ENCODE assay signal across 26 mouse cellular contexts in the genomic region with DNA sequence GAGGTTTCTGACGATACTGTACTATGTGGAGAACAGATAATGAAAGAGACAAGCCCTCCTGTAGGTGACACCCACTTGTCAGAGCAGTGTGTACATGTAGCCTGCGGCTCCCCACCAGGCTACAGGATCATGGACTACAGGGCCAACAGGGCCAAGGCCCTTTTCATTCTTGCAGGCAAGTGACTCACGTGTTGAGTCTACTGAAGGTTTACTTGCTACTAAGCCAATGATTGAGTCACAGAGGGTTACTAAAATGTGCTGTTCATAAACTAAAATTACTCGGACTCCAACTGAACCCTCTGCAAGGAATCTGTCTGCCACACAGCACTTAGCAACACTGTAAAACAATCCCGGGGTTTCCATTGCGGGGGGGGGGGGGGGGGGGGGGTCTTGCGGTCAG. TPM values are rescaled to one million over a fixed set of nuclear protein-coding genes. Genes with fewer than 3 reads are reported as not detected.
DNase-seq lines count a peak whose midpoint lies in the region; TF ChIP-seq lines count a peak whose summit lies in the region.
"Had no signal": no experiment of that assay in that cellular context is flagged by ENCODE, and none has a peak within 500 bp of the region (broad histone marks: within the 10 kb centered on the region; RNA-seq: fewer than 3 reads in every experiment).

No protein-coding gene starts in this region.

- DNase-seq in 3134 (ENCODE audit: extremely low read depth, insufficient read length, low spot score) = peak; percentile 30
- peak; percentile 74 for DNase-seq in 3T3-L1 (ENCODE audit: low read depth, low spot score)
- DNase-seq in adrenal gland, postnatal 10 days = peak; percentile 22
- DNase-seq in layer of hippocampus, adult 11-12 months (ENCODE audit: low spot score) = no peak
- no peak for DNase-seq in left cerebral cortex, adult 9 months (ENCODE audit: low spot score in 2 of 2)
- no peak for DNase-seq in natural killer cell, adult 2 months (ENCODE audit: low spot score in 2 of 2)
- DNase-seq: cerebellum, adult 11-12 months; cerebellum, adult 9-11 months; embryo, embryonic 11 days; forebrain, postnatal 0 days; heart, adult 2 months; heart, postnatal 14 days; kidney, adult 18-20 months; layer of hippocampus, adult 9-11 months; right cerebral cortex, postnatal 25 days; thymus, postnatal 4 days had no signal

- H3K36me3 ChIP-seq in myocyte (ENCODE audit: control insufficient read depth, insufficient read depth) = no peaks in the 10 kb centered on the region
- H3K36me3 ChIP-seq: embryonic facial prominence, embryonic 12.5 days; forebrain, embryonic 10.5 days; G1E; heart, embryonic 13.5 days; hindbrain, embryonic 10.5 days; hindbrain, embryonic 15.5 days; limb, embryonic 13.5 days; midbrain, embryonic 13.5 days had no signal

- no peaks in the 10 kb centered on the region for H3K27me3 ChIP-seq in myocyte (ENCODE audit: control insufficient read depth, insufficient read depth, insufficient read length)
- H3K27me3 ChIP-seq: embryonic facial prominence, embryonic 12.5 days; heart, embryonic 13.5 days; hindbrain, embryonic 15.5 days; limb, embryonic 13.5 days; midbrain, embryonic 13.5 days had no signal

- peak overlapping the region; percentile 5 for H3K4me2 ChIP-seq in myocyte (ENCODE audit: low read depth)
- H3K4me2 ChIP-seq: embryonic facial prominence, embryonic 12.5 days; heart, embryonic 13.5 days; hindbrain, embryonic 15.5 days; limb, embryonic 13.5 days; liver, embryonic 11.5 days; midbrain, embryonic 13.5 days had no signal

- TF ChIP-seq POLR2A in myocyte (IDR thresholded peaks at IDR 0.05; ENCODE audit: insufficient read length, low read depth) = no peak

- H3ac ChIP-seq in myocyte (ENCODE audit: control insufficient read depth, insufficient read length) = no peak overlapping the region

- H3K79me2 ChIP-seq in myocyte (ENCODE audit: control insufficient read depth, insufficient read depth) = no peaks in the 10 kb centered on the region

- no peak overlapping the region for H3K4me3 ChIP-seq in myocyte
- H3K4me3 ChIP-seq: embryonic facial prominence, embryonic 12.5 days; forebrain, embryonic 10.5 days; heart, adult 2 months; heart, embryonic 13.5 days; hindbrain, embryonic 10.5 days; hindbrain, embryonic 15.5 days; limb, embryonic 13.5 days; midbrain, embryonic 13.5 days had no signal

TF ChIP-seq in myocyte, 11 proteins besides CTCF, POLR2A, EP300 and RAD21:
- TF ChIP-seq POLR2AphosphoS2 (IDR thresholded peaks at IDR 0.05; ENCODE audit: insufficient read length, low read depth) (no peak), USF1 (IDR thresholded peaks at IDR 0.05; ENCODE audit: low read depth) (no peak), MYOG (IDR thresholded peaks at IDR 0.05; ENCODE audit: control insufficient read depth in 1 of 3, insufficient read depth in 1 of 3, insufficient read length in 2 of 3, low read depth in 2 of 3) (no peak), REST (IDR thresholded peaks at IDR 0.05; ENCODE audit: insufficient read depth, insufficient read length) (no peak), MYOD1 (IDR thresholded peaks at IDR 0.05; ENCODE audit: control insufficient read depth in 1 of 3, insufficient read length in 2 of 3, low read depth in 2 of 3) (no peak), E2F4 (IDR thresholded peaks at IDR 0.05; ENCODE audit: insufficient read depth) (no peak), CEBPB (IDR thresholded peaks at IDR 0.05; ENCODE audit: insufficient read depth, poor library complexity, severe bottlenecking) (no peak), TCF3 (IDR thresholded peaks at IDR 0.05; ENCODE audit: insufficient read length, low read depth) (no peak), MAX (IDR thresholded peaks at IDR 0.05; ENCODE audit: low read depth) (no peak)
TF ChIP-seq in myocyte: peak in this region for 0.

RNA-seq across cellular contexts. Expression of a gene that starts 46.2 kb away (rescaled TPM):
- 10 to 100 TPM; 23.4 to 25.9 TPM for total RNA-seq in adrenal gland, postnatal 10 days (2021)
- polyA plus RNA-seq in myocyte (2012; fragmentation: generic; extraction: Trizol) = 25.4 TPM

Comparison
In these comparisons a context has a peak if more than half of its experiments do, and no peak if none do; other contexts are left out.
1. DNase-seq: peak in 3134 (single experiment), 3T3-L1 (single experiment) and adrenal gland, postnatal 10 days (single experiment); none in layer of hippocampus, adult 11-12 months (single experiment), left cerebral cortex, adult 9 months (0 of 2) and natural killer cell, adult 2 months (0 of 2).